Mouse (Mus musculus): Measurements from ENCODE around the gene Dld.

Dld gene

GRCm38 (mm10) chr12:31318409-31318963 is 32.8 kb downstream of the Dld start:
- DNase-seq: no peak

GRCm38 (mm10) chr12:31317670-31318408 is 33.4 kb downstream of the Dld start:
- no peak for DNase-seq

- no peak for DNase-seq
Observed at GRCm38 (mm10) chr12:31315961-31316360, 35.3 kb downstream of the Dld start.

- no peak for DNase-seq
Observed at GRCm38 (mm10) chr12:31314310-31314709, 36.9 kb downstream of the Dld start.

- DNase-seq: no peak
Observed at GRCm38 (mm10) chr12:31313136-31313535, 38.1 kb downstream of the Dld start.

GRCm38 (mm10) chr12:31312281-31312680 is 39.0 kb downstream of the Dld start:
- no peak for DNase-seq

GRCm38 (mm10) chr12:31311671-31312265 is 39.5 kb downstream of the Dld start:
- no peak for DNase-seq

GRCm38 (mm10) chr12:31310687-31311086 is 40.6 kb downstream of the Dld start:
- DNase-seq: no peak

- DNase-seq: no peak
Observed at GRCm38 (mm10) chr12:31307756-31308155, 43.5 kb downstream of the Dld start.

GRCm38 (mm10) chr12:31307011-31307410 is 44.2 kb downstream of the Dld start:
- no peak for DNase-seq

- no peak for DNase-seq
Observed at GRCm38 (mm10) chr12:31306075-31306675, 45.1 kb downstream of the Dld start.

GRCm38 (mm10) chr12:31302766-31303511 is 48.3 kb downstream of the Dld start:
- no peak for DNase-seq

- DNase-seq: peak; percentile 10
Observed at GRCm38 (mm10) chr12:31302266-31302665, 49.0 kb downstream of the Dld start.

- DNase-seq: no peak
Observed at GRCm38 (mm10) chr12:31300276-31300675, 51.0 kb downstream of the Dld start.

GRCm38 (mm10) chr12:31299676-31300197 is 51.5 kb downstream of the Dld start:
- no peak for DNase-seq

GRCm38 (mm10) chr12:31299126-31299525 is 52.1 kb downstream of the Dld start:
- no peak for DNase-seq

- DNase-seq: no peak
Observed at GRCm38 (mm10) chr12:31298530-31298929, 52.7 kb downstream of the Dld start.

- no peak for DNase-seq
Observed at GRCm38 (mm10) chr12:31298122-31298521, 53.1 kb downstream of the Dld start.

- DNase-seq: no peak
Observed at GRCm38 (mm10) chr12:31296097-31296496, 55.2 kb downstream of the Dld start.

GRCm38 (mm10) chr12:31295505-31295904 is 55.7 kb downstream of the Dld start:
- DNase-seq: no peak

GRCm38 (mm10) chr12:31294996-31295395 is 56.3 kb downstream of the Dld start:
- DNase-seq: no peak

- no peak for DNase-seq
Observed at GRCm38 (mm10) chr12:31294526-31294925, 56.7 kb downstream of the Dld start.

All from cerebellum, adult 11 months (tissue).